Mouse (Mus musculus): ENCODE results near the gene Tmem254b. TPM values are rescaled to one million over a fixed set of nuclear protein-coding genes. Genes with fewer than 3 reads are reported as not detected.

Gene Tmem254b
- polyA plus RNA-seq, 1 experiment from 2014 or later, result 20.5 TPM

Other genes starting within 250 kb of the Tmem254b start
- gene Duxbl1, start 228.5 kb downstream of the Tmem254b start, polyA plus RNA-seq (2014; fragmentation: Nextera tagmentation; extraction: Ambion mirVana), result 2.3 and 3.1 TPM in 2 replicates
- gene Gm9780, start 164.3 kb downstream of the Tmem254b start, polyA plus RNA-seq (2014; fragmentation: Nextera tagmentation; extraction: Ambion mirVana), result 1.1 TPM in 1 of 2 replicates, not detected in the other
- 21.5 and 23.7 TPM in 2 replicates for gene Tmem254c, start 139.7 kb downstream of the Tmem254b start, polyA plus RNA-seq (2014; fragmentation: Nextera tagmentation; extraction: Ambion mirVana)
- gene Cphx2, start 125.5 kb downstream of the Tmem254b start, polyA plus RNA-seq (2014; fragmentation: Nextera tagmentation; extraction: Ambion mirVana), result not detected in 2 replicates
- not detected in 2 replicates for gene Cphx3, start 124.7 kb downstream of the Tmem254b start, polyA plus RNA-seq (2014; fragmentation: Nextera tagmentation; extraction: Ambion mirVana)
- gene Duxbl2, start 88.7 kb downstream of the Tmem254b start, polyA plus RNA-seq (2014; fragmentation: Nextera tagmentation; extraction: Ambion mirVana), result not detected in 2 replicates
- gene Plac9b, start 24.6 kb downstream of the Tmem254b start, polyA plus RNA-seq (2014; fragmentation: Nextera tagmentation; extraction: Ambion mirVana), result 0.53 and 0.83 TPM in 2 replicates
- gene Duxbl3, start 50.9 kb upstream of the Tmem254b start, polyA plus RNA-seq (2014; fragmentation: Nextera tagmentation; extraction: Ambion mirVana), result 3.2 and 4.0 TPM in 2 replicates

Measured in embryonic facial prominence, embryonic 11.5 days (tissue).